Mouse (Mus musculus): Measurements from ENCODE around the gene Prss46. TPM values are rescaled to one million over a fixed set of nuclear protein-coding genes. Genes with fewer than 3 reads are reported as not detected.

The Prss46 gene
- polyA plus RNA-seq, 1 experiment from 2014 or later: not detected

GRCm38 (mm10) chr9:110858967-110859596 is 14.8 kb downstream of the Prss46 start:
- peaks cover 28% of the 10 kb centered on the region for H3K4me1 ChIP-seq (replicated peaks)
- no peaks in the 10 kb centered on the region for H3K36me3 ChIP-seq (replicated peaks)
- H3K4me3 ChIP-seq (replicated peaks): peak overlapping the region; percentile 58; the same call in 1 of the 2 replicates
- H3K9ac ChIP-seq: peak overlapping the region; percentile 18; the same call in 1 of the 2 replicates
- H3K27me3 ChIP-seq: peaks cover 15% of the 10 kb centered on the region; the same call in 1 of the 2 replicates
- 22% methylated on average over 5 of the region's 5 CpGs for WGBS (ENCODE audit: insufficient replicate concordance)
- peak; percentile 88 for ATAC-seq (ENCODE audit: insufficient read depth)
- H3K4me2 ChIP-seq: peak overlapping the region; percentile 79
- H3K27ac ChIP-seq (replicated peaks): peak overlapping the region; percentile 80
- H3K9me3 ChIP-seq (replicated peaks): no peaks in the 10 kb centered on the region

- no peak overlapping the region for H3K4me2 ChIP-seq
- no peaks in the 10 kb centered on the region for H3K36me3 ChIP-seq (replicated peaks)
- no peak overlapping the region for H3K4me3 ChIP-seq (replicated peaks)
- H3K4me1 ChIP-seq (replicated peaks): peaks cover 16% of the 10 kb centered on the region; the same call in 1 of the 2 replicates
- WGBS (ENCODE audit: insufficient replicate concordance): 8% methylated on average over 7 of the region's 7 CpGs
- no peak for ATAC-seq (ENCODE audit: insufficient read depth)
- H3K27me3 ChIP-seq: peaks cover 29% of the 10 kb centered on the region
- H3K27ac ChIP-seq (replicated peaks): no peak overlapping the region
- no peaks in the 10 kb centered on the region for H3K9me3 ChIP-seq (replicated peaks)
- no peak overlapping the region for H3K9ac ChIP-seq
These were observed 26.7 kb downstream of the Prss46 start for GRCm38 (mm10) chr9:110871030-110871429.

- no peak overlapping the region for H3K9ac ChIP-seq
- peaks cover 41% of the 10 kb centered on the region for H3K27me3 ChIP-seq
- peaks cover 28% of the 10 kb centered on the region for H3K4me1 ChIP-seq (replicated peaks)
- no peak for ATAC-seq (ENCODE audit: insufficient read depth)
- H3K36me3 ChIP-seq (replicated peaks): no peaks in the 10 kb centered on the region
- WGBS (ENCODE audit: insufficient replicate concordance): 15% methylated on average over 40 of the region's 40 CpGs
- no peak overlapping the region for H3K4me3 ChIP-seq (replicated peaks)
- peak overlapping the region; percentile 35 for H3K4me2 ChIP-seq
- no peaks in the 10 kb centered on the region for H3K9me3 ChIP-seq (replicated peaks)
- no peak overlapping the region for H3K27ac ChIP-seq (replicated peaks)
These were observed 29.7 kb downstream of the Prss46 start for GRCm38 (mm10) chr9:110873681-110874659.

- no peak for ATAC-seq (ENCODE audit: insufficient read depth)
- Histone ChIP-seq H3K4me2 (no peak overlapping the region), H3K36me3 (replicated peaks) (no peaks in the 10 kb centered on the region), H3K27ac (replicated peaks) (peak overlapping the region; percentile 29; the same call in 1 of the 2 replicates), H3K4me1 (replicated peaks) (peaks cover 28% of the 10 kb centered on the region), H3K27me3 (peaks cover 48% of the 10 kb centered on the region), H3K9ac (no peak overlapping the region), H3K4me3 (replicated peaks) (no peak overlapping the region), H3K9me3 (replicated peaks) (no peaks in the 10 kb centered on the region)
- WGBS (ENCODE audit: insufficient replicate concordance): 38% methylated on average over 3 of the region's 3 CpGs
These were observed 30.4 kb downstream of the Prss46 start for GRCm38 (mm10) chr9:110874660-110875191.

DNA sequence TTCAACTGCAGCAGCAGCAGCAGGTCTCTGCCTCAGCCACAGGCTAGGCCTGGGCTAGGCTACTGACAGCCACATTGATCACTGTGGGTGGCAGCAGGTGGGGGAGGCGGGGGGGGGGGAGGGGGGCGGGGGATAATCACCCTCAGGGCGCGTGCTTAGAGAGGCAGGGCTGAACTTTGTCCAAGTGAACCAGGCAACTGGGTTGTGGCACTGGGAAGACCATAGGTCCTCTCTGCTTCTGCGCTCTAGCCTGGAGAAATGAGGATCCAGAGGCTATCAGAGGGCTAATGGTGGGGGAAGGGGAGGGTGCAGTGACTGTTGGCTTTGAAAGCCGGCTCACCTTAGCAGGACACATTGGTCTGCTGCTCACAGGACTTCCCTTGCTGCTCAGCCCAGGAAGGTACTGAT is 31.0 kb downstream of the Prss46 start:
- WGBS (ENCODE audit: insufficient replicate concordance): 39% methylated on average over 6 of the region's 6 CpGs
- H3K4me2 ChIP-seq: no peak overlapping the region
- H3K9ac ChIP-seq: no peak overlapping the region
- H3K9me3 ChIP-seq (replicated peaks): no peaks in the 10 kb centered on the region
- no peaks in the 10 kb centered on the region for H3K36me3 ChIP-seq (replicated peaks)
- peak; percentile 58 for ATAC-seq (ENCODE audit: insufficient read depth)
- no peak overlapping the region for H3K4me3 ChIP-seq (replicated peaks)
- H3K4me1 ChIP-seq (replicated peaks): peaks cover 28% of the 10 kb centered on the region
- H3K27me3 ChIP-seq: peaks cover 54% of the 10 kb centered on the region
- H3K27ac ChIP-seq (replicated peaks): peak overlapping the region; percentile 55

- WGBS (ENCODE audit: insufficient replicate concordance): 35% methylated on average over 1 of the region's 1 CpGs
- Histone ChIP-seq H3K36me3 (replicated peaks) (no peaks in the 10 kb centered on the region), H3K4me1 (replicated peaks) (peaks cover 28% of the 10 kb centered on the region), H3K4me2 (no peak overlapping the region), H3K27ac (replicated peaks) (peak overlapping the region; percentile 70), H3K27me3 (peaks cover 65% of the 10 kb centered on the region), H3K4me3 (replicated peaks) (no peak overlapping the region), H3K9ac (no peak overlapping the region), H3K9me3 (replicated peaks) (no peaks in the 10 kb centered on the region)
- peak; percentile 10; the same call in 1 of the 2 replicates for ATAC-seq (ENCODE audit: insufficient read depth)
These were observed 33.0 kb downstream of the Prss46 start for GRCm38 (mm10) chr9:110877353-110877752.

DNA sequence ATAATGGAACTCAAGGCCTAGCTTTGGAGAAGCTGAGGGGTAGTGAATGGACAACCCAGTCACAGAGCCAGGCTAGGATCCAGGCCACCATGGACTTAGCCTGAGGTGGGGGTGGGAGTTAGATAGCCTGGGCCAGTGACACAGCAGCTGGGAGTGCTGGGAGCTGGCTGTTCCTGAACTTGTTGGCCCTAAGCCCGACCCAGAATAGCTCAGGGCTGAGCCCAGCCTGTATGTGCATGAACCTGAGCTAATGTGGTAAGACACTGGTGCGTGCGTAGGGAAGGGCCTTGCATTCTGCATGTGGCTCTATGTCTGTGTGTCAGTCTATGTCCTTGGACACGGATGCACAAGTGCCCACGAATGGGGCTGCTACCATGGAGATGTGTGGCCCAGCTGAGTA is 33.6 kb downstream of the Prss46 start:
- no peak overlapping the region for H3K4me2 ChIP-seq
- peaks cover 28% of the 10 kb centered on the region for H3K4me1 ChIP-seq (replicated peaks)
- peaks cover 60% of the 10 kb centered on the region for H3K27me3 ChIP-seq
- ATAC-seq (ENCODE audit: insufficient read depth): peak; percentile 57
- no peak overlapping the region for H3K4me3 ChIP-seq (replicated peaks)
- no peaks in the 10 kb centered on the region for H3K36me3 ChIP-seq (replicated peaks)
- H3K9me3 ChIP-seq (replicated peaks): no peaks in the 10 kb centered on the region
- H3K27ac ChIP-seq (replicated peaks): peak overlapping the region; percentile 70
- WGBS (ENCODE audit: insufficient replicate concordance): 60% methylated on average over 5 of the region's 5 CpGs
- H3K9ac ChIP-seq: no peak overlapping the region

- Histone ChIP-seq H3K4me3 (replicated peaks) (peak within 1 kb of the TSS; percentile 53), H3K27ac (replicated peaks) (peak within 1 kb of the TSS; percentile 57), H3K36me3 (replicated peaks) (no peaks in the 10 kb centered on the region), H3K9me3 (replicated peaks) (no peaks in the 10 kb centered on the region), H3K4me1 (replicated peaks) (peaks cover 19% of the 10 kb centered on the region), H3K27me3 (peaks cover 46% of the 10 kb centered on the region), H3K4me2 (peak within 1 kb of the TSS; percentile 62), H3K9ac (peak within 1 kb of the TSS; percentile 25)
- ATAC-seq (ENCODE audit: insufficient read depth): no peak
- 20% methylated on average over 12 of the region's 12 CpGs for WGBS (ENCODE audit: insufficient replicate concordance)
These were observed 35.0 kb downstream of the Prss46 start, which contains the start of gene Als2cl for GRCm38 (mm10) chr9:110879191-110879920. TSS of gene Als2cl (plus strand) at chr9:110879870.

DNA sequence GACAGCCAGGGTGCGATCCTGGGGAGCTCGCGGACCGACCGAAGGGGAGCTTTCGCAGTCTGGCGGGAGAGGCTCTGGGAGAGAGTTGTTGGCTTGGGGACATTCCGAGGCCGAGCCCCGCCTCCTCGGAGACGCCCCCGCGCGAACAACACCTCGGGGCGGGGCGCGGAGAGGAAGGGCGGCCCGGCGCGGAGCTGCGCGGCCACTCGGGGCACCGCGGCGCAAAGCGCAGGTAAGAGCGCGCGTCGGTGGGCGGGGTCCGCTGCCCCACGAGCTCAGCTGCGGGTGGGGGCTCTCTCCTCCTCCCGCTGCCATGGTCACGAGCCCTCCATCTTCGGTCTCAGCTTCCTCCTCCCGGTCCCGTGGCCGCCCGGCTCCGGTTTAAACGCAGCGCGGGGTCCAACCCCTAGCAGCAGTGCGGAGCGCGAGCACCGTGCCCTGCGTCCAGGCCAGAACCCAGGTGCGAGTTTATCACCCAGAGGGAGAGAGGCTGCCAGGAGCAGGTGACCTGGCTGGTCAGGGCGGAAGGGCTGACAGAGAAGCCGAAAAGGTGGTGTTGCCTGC is 35.8 kb downstream of the Prss46 start, which contains the start of gene Tmie:
Gene Tmie (minus strand): TSS at position 116 of the 564 bp plus-strand sequence.
- peak within 1 kb of the TSS; percentile 25 for H3K9ac ChIP-seq
- peaks cover 41% of the 10 kb centered on the region for H3K27me3 ChIP-seq
- no peaks in the 10 kb centered on the region for H3K36me3 ChIP-seq (replicated peaks)
- H3K4me3 ChIP-seq (replicated peaks): peak within 1 kb of the TSS; percentile 53
- under 1% methylated on average over 57 of the region's 57 CpGs for WGBS (ENCODE audit: insufficient replicate concordance)
- peak within 1 kb of the TSS; percentile 57 for H3K27ac ChIP-seq (replicated peaks)
- H3K4me1 ChIP-seq (replicated peaks): peaks cover 12% of the 10 kb centered on the region
- ATAC-seq (ENCODE audit: insufficient read depth): peak; percentile 43; the same call in 1 of the 2 replicates
- peak within 1 kb of the TSS; percentile 62 for H3K4me2 ChIP-seq
- H3K9me3 ChIP-seq (replicated peaks): no peaks in the 10 kb centered on the region

DNA sequence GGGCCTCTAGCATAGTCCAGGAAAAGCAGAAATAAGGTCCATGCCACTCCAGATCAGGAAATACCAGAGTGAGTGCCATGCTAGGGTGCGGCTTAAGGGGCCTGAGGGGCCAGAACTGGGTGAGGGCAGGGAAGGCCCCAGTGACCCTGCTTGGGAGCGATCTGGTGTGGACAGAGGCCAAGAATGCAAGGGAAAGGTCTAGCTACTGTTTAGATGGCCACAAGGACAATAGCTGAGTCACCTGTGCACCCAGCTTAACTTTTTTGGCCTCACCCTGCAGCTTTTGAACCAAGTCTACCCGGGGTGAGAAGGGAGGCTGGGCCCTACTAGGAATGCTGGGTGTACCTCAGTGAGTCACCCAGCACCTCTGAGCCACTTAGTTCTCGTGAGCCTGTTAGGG is 36.5 kb downstream of the Prss46 start:
- H3K4me2 ChIP-seq: peak overlapping the region; percentile 62
- peaks cover 12% of the 10 kb centered on the region for H3K4me1 ChIP-seq (replicated peaks)
- H3K9me3 ChIP-seq (replicated peaks): no peaks in the 10 kb centered on the region
- no peak overlapping the region for H3K9ac ChIP-seq
- H3K36me3 ChIP-seq (replicated peaks): no peaks in the 10 kb centered on the region
- H3K4me3 ChIP-seq (replicated peaks): peak overlapping the region; percentile 53
- ATAC-seq (ENCODE audit: insufficient read depth): no peak
- peaks cover 41% of the 10 kb centered on the region for H3K27me3 ChIP-seq
- H3K27ac ChIP-seq (replicated peaks): peak overlapping the region; percentile 24; the same call in 1 of the 2 replicates
- 53% methylated on average over 4 of the region's 4 CpGs for WGBS (ENCODE audit: insufficient replicate concordance)
